Mouse (Mus musculus) spleen, adult 18-20 months (tissue): ENCODE data around the gene Nhs.

Source experiments
- DNase-seq, 2 experiments: peaks; one replicate each; pipeline ENCODE4 v3.0.0; 2022; ENCODE audit warnings: mixed read lengths in 2 of 2

The Nhs gene

GRCm38 (mm10) chrX:162017471-162017870 lies 142.1 kb downstream of the Nhs start:
- DNase-seq, result no peak

GRCm38 (mm10) chrX:162012570-162012969 lies 147.0 kb downstream of the Nhs start:
- no peak for DNase-seq

- DNase-seq, result no peak
Measured at GRCm38 (mm10) chrX:162009876-162010275, 149.7 kb downstream of the Nhs start.

- DNase-seq, result no peak
Measured at GRCm38 (mm10) chrX:162003818-162004217, 155.7 kb downstream of the Nhs start.

- no peak for DNase-seq
Measured at GRCm38 (mm10) chrX:161998876-161999275, 160.7 kb downstream of the Nhs start.

GRCm38 (mm10) chrX:161997170-161997795 lies 162.2 kb downstream of the Nhs start:
- no peak for DNase-seq

GRCm38 (mm10) chrX:161990171-161990570 lies 169.4 kb downstream of the Nhs start:
- no peak for DNase-seq

- no peak for DNase-seq
Measured at GRCm38 (mm10) chrX:161984961-161985360, 174.6 kb downstream of the Nhs start.

GRCm38 (mm10) chrX:161981399-161981798 lies 178.1 kb downstream of the Nhs start:
- no peak for DNase-seq

- no peak for DNase-seq
Measured at GRCm38 (mm10) chrX:161979946-161980345, 179.6 kb downstream of the Nhs start.

- no peak for DNase-seq
Measured at GRCm38 (mm10) chrX:161977236-161977841, 182.2 kb downstream of the Nhs start.

GRCm38 (mm10) chrX:161976376-161976775 lies 183.2 kb downstream of the Nhs start:
- DNase-seq, result no peak

- DNase-seq, result no peak
Measured at GRCm38 (mm10) chrX:161973572-161973971, 186.0 kb downstream of the Nhs start.

- DNase-seq, result no peak
Measured at GRCm38 (mm10) chrX:161972723-161973122, 186.8 kb downstream of the Nhs start.

GRCm38 (mm10) chrX:161971961-161972502 lies 187.5 kb downstream of the Nhs start:
- DNase-seq, result no peak

GRCm38 (mm10) chrX:161971131-161971530 lies 188.4 kb downstream of the Nhs start:
- DNase-seq, result no peak

GRCm38 (mm10) chrX:161967692-161968091 lies 191.8 kb downstream of the Nhs start:
- DNase-seq, result no peak

- no peak for DNase-seq
Measured at GRCm38 (mm10) chrX:161963372-161963771, 196.2 kb downstream of the Nhs start.

GRCm38 (mm10) chrX:161962855-161963254 lies 196.7 kb downstream of the Nhs start:
- no peak for DNase-seq

- no peak for DNase-seq
Measured at GRCm38 (mm10) chrX:161961756-161962155, 197.8 kb downstream of the Nhs start.

- no peak for DNase-seq
Measured at GRCm38 (mm10) chrX:161961176-161961575, 198.4 kb downstream of the Nhs start.

GRCm38 (mm10) chrX:161952356-161952755 lies 207.2 kb downstream of the Nhs start:
- no peak for DNase-seq

GRCm38 (mm10) chrX:161943098-161943680 lies 216.3 kb downstream of the Nhs start:
- DNase-seq, result no peak

GRCm38 (mm10) chrX:161940696-161941095 lies 218.8 kb downstream of the Nhs start:
- no peak for DNase-seq
